Mouse (Mus musculus): Measurements from ENCODE around the gene Usp12. TPM values are rescaled to one million over a fixed set of nuclear protein-coding genes. Genes with fewer than 3 reads are reported as not detected.

Gene Usp12
- polyA plus RNA-seq, 1 experiment from 2014 or later: 11.6 TPM

- 79% methylated on average over 14 of the region's 14 CpGs for WGBS
- ATAC-seq (ENCODE audit: low FRiP score): no peak
Measured at GRCm38 (mm10) chr5:146722226-146722625, 72.6 kb downstream of the Usp12 start.

GRCm38 (mm10) chr5:146719584-146720356 lies 75.0 kb downstream of the Usp12 start:
- no peak overlapping the region for H3K4me3 ChIP-seq (ENCODE audit: low read depth, low read length)
- 81% methylated on average over 27 of the region's 27 CpGs for WGBS
- no peaks in the 10 kb centered on the region for H3K4me1 ChIP-seq (replicated peaks; ENCODE audit: control insufficient read depth, insufficient read depth, low read length)
- H3K36me3 ChIP-seq (ENCODE audit: control insufficient read depth, insufficient read depth, low read length): no peaks in the 10 kb centered on the region
- no peak overlapping the region for H3K4me2 ChIP-seq (replicated peaks; ENCODE audit: low read depth, low read length)
- H3K27me3 ChIP-seq (ENCODE audit: control insufficient read depth, insufficient read depth, low read length): no peaks in the 10 kb centered on the region
- no peaks in the 10 kb centered on the region for H3K9me3 ChIP-seq (ENCODE audit: control insufficient read depth, low read length)
- ATAC-seq (ENCODE audit: low FRiP score) (no peak), DNase-seq (ENCODE audit: low spot score) (no peak)
- no peak overlapping the region for H3K27ac ChIP-seq (ENCODE audit: low read depth, low read length)
- no peak overlapping the region for H3K9ac ChIP-seq (ENCODE audit: low read depth, low read length)

More at GRCm38 (mm10) chr5:146722226-146722625, 72.6 kb downstream of the Usp12 start:
- Histone ChIP-seq H3K4me1 (replicated peaks; ENCODE audit: control insufficient read depth, insufficient read depth, low read length) (no peaks in the 10 kb centered on the region), H3K9ac (ENCODE audit: low read depth, low read length) (no peak overlapping the region), H3K27ac (ENCODE audit: low read depth, low read length) (no peak overlapping the region), H3K9me3 (ENCODE audit: control insufficient read depth, low read length) (no peaks in the 10 kb centered on the region), H3K4me2 (replicated peaks; ENCODE audit: low read depth, low read length) (no peak overlapping the region), H3K4me3 (ENCODE audit: low read depth, low read length) (no peak overlapping the region), H3K36me3 (ENCODE audit: control insufficient read depth, insufficient read depth, low read length) (no peaks in the 10 kb centered on the region), H3K27me3 (ENCODE audit: control insufficient read depth, insufficient read depth, low read length) (no peaks in the 10 kb centered on the region)
- no peak for DNase-seq (ENCODE audit: low spot score)

- no peak for ATAC-seq (ENCODE audit: low FRiP score)
- Histone ChIP-seq H3K27ac (ENCODE audit: low read depth, low read length) (peak overlapping the region; percentile 81), H3K4me2 (replicated peaks; ENCODE audit: low read depth, low read length) (no peak overlapping the region)
Measured at GRCm38 (mm10) chr5:146713836-146714235, 81.0 kb downstream of the Usp12 start.

GRCm38 (mm10) chr5:146713088-146713487 lies 81.7 kb downstream of the Usp12 start:
- Histone ChIP-seq H3K9ac (ENCODE audit: low read depth, low read length) (no peak overlapping the region), H3K9me3 (ENCODE audit: control insufficient read depth, low read length) (no peaks in the 10 kb centered on the region), H3K27me3 (ENCODE audit: control insufficient read depth, insufficient read depth, low read length) (no peaks in the 10 kb centered on the region), H3K4me2 (replicated peaks; ENCODE audit: low read depth, low read length) (no peak overlapping the region), H3K4me3 (ENCODE audit: low read depth, low read length) (no peak overlapping the region), H3K27ac (ENCODE audit: low read depth, low read length) (peak overlapping the region; percentile 81), H3K4me1 (replicated peaks; ENCODE audit: control insufficient read depth, insufficient read depth, low read length) (0 out of 2 replicates have a peak, but pooled peaks cover 2% of the 10 kb centered on the region), H3K36me3 (ENCODE audit: control insufficient read depth, insufficient read depth, low read length) (no peaks in the 10 kb centered on the region)
- 59% methylated on average over 10 of the region's 10 CpGs for WGBS
- ATAC-seq (ENCODE audit: low FRiP score): peak; percentile 57; the same call in 1 of the 2 replicates
- peak; percentile 58 for DNase-seq (ENCODE audit: low spot score)

More at GRCm38 (mm10) chr5:146713836-146714235, 81.0 kb downstream of the Usp12 start:
- Histone ChIP-seq H3K4me3 (ENCODE audit: low read depth, low read length) (no peak overlapping the region), H3K27me3 (ENCODE audit: control insufficient read depth, insufficient read depth, low read length) (no peaks in the 10 kb centered on the region), H3K4me1 (replicated peaks; ENCODE audit: control insufficient read depth, insufficient read depth, low read length) (0 out of 2 replicates have a peak, but pooled peaks cover 2% of the 10 kb centered on the region), H3K9ac (ENCODE audit: low read depth, low read length) (no peak overlapping the region), H3K9me3 (ENCODE audit: control insufficient read depth, low read length) (no peaks in the 10 kb centered on the region), H3K36me3 (ENCODE audit: control insufficient read depth, insufficient read depth, low read length) (no peaks in the 10 kb centered on the region)
- 96% methylated on average over 12 of the region's 12 CpGs for WGBS
- DNase-seq (ENCODE audit: low spot score): no peak

GRCm38 (mm10) chr5:146712282-146712918 lies 82.4 kb downstream of the Usp12 start:
- Histone ChIP-seq H3K4me1 (replicated peaks; ENCODE audit: control insufficient read depth, insufficient read depth, low read length) (0 out of 2 replicates have a peak, but pooled peaks cover 2% of the 10 kb centered on the region), H3K4me2 (replicated peaks; ENCODE audit: low read depth, low read length) (no peak overlapping the region), H3K27me3 (ENCODE audit: control insufficient read depth, insufficient read depth, low read length) (no peaks in the 10 kb centered on the region), H3K27ac (ENCODE audit: low read depth, low read length) (peak overlapping the region; percentile 81), H3K4me3 (ENCODE audit: low read depth, low read length) (no peak overlapping the region), H3K9ac (ENCODE audit: low read depth, low read length) (no peak overlapping the region), H3K36me3 (ENCODE audit: control insufficient read depth, insufficient read depth, low read length) (no peaks in the 10 kb centered on the region), H3K9me3 (ENCODE audit: control insufficient read depth, low read length) (no peaks in the 10 kb centered on the region)
- DNase-seq (ENCODE audit: low spot score) (peak; percentile 65), ATAC-seq (ENCODE audit: low FRiP score) (peak; percentile 88)
- WGBS: 68% methylated on average over 18 of the region's 18 CpGs

- 86% methylated on average over 3 of the region's 3 CpGs for WGBS
- H3K9ac ChIP-seq (ENCODE audit: low read depth, low read length): no peak overlapping the region
- H3K27ac ChIP-seq (ENCODE audit: low read depth, low read length): no peak overlapping the region
- H3K4me3 ChIP-seq (ENCODE audit: low read depth, low read length): no peak overlapping the region
- 0 out of 2 replicates have a peak, but pooled peaks cover 2% of the 10 kb centered on the region for H3K4me1 ChIP-seq (replicated peaks; ENCODE audit: control insufficient read depth, insufficient read depth, low read length)
- H3K9me3 ChIP-seq (ENCODE audit: control insufficient read depth, low read length): no peaks in the 10 kb centered on the region
- H3K4me2 ChIP-seq (replicated peaks; ENCODE audit: low read depth, low read length): no peak overlapping the region
- ATAC-seq (ENCODE audit: low FRiP score): no peak
- no peak for DNase-seq (ENCODE audit: low spot score)
- H3K36me3 ChIP-seq (ENCODE audit: control insufficient read depth, insufficient read depth, low read length): no peaks in the 10 kb centered on the region
- H3K27me3 ChIP-seq (ENCODE audit: control insufficient read depth, insufficient read depth, low read length): no peaks in the 10 kb centered on the region
Measured at GRCm38 (mm10) chr5:146709361-146709760, 85.4 kb downstream of the Usp12 start.

- Histone ChIP-seq H3K4me3 (ENCODE audit: low read depth, low read length) (no peak overlapping the region), H3K36me3 (ENCODE audit: control insufficient read depth, insufficient read depth, low read length) (no peaks in the 10 kb centered on the region), H3K27me3 (ENCODE audit: control insufficient read depth, insufficient read depth, low read length) (no peaks in the 10 kb centered on the region), H3K27ac (ENCODE audit: low read depth, low read length) (no peak overlapping the region), H3K4me1 (replicated peaks; ENCODE audit: control insufficient read depth, insufficient read depth, low read length) (no peaks in the 10 kb centered on the region), H3K9ac (ENCODE audit: low read depth, low read length) (no peak overlapping the region), H3K4me2 (replicated peaks; ENCODE audit: low read depth, low read length) (no peak overlapping the region), H3K9me3 (ENCODE audit: control insufficient read depth, low read length) (no peaks in the 10 kb centered on the region)
- 14% methylated on average over 12 of the region's 12 CpGs for WGBS
- DNase-seq (ENCODE audit: low spot score) (peak; percentile 92), ATAC-seq (ENCODE audit: low FRiP score) (peak; percentile 47; the same call in 1 of the 2 replicates)
Measured at GRCm38 (mm10) chr5:146705815-146706408, 88.9 kb downstream of the Usp12 start.

- H3K27ac ChIP-seq (ENCODE audit: low read depth, low read length): no peak overlapping the region
- H3K36me3 ChIP-seq (ENCODE audit: control insufficient read depth, insufficient read depth, low read length): no peaks in the 10 kb centered on the region
- H3K4me2 ChIP-seq (replicated peaks; ENCODE audit: low read depth, low read length): no peak overlapping the region
- DNase-seq (ENCODE audit: low spot score): no peak
- H3K9ac ChIP-seq (ENCODE audit: low read depth, low read length): no peak overlapping the region
- H3K9me3 ChIP-seq (ENCODE audit: control insufficient read depth, low read length): no peaks in the 10 kb centered on the region
- H3K27me3 ChIP-seq (ENCODE audit: control insufficient read depth, insufficient read depth, low read length): no peaks in the 10 kb centered on the region
- no peaks in the 10 kb centered on the region for H3K4me1 ChIP-seq (replicated peaks; ENCODE audit: control insufficient read depth, insufficient read depth, low read length)
- no peak overlapping the region for H3K4me3 ChIP-seq (ENCODE audit: low read depth, low read length)
- WGBS: 77% methylated on average over 6 of the region's 6 CpGs
- no peak for ATAC-seq (ENCODE audit: low FRiP score)
Measured at GRCm38 (mm10) chr5:146705411-146705810, 89.4 kb downstream of the Usp12 start.

Data from hindbrain, embryonic 11.5 days (tissue).